Mouse (Mus musculus): ENCODE results near the gene Slc25a10.

Gene Slc25a10

GRCm38 (mm10) chr11:120539285-120540014 lies 47.8 kb downstream of the Slc25a10 start:
- peak; percentile 66 for DNase-seq (ENCODE audit: low spot score)

GRCm38 (mm10) chr11:120541907-120542306 lies 50.3 kb downstream of the Slc25a10 start:
- DNase-seq (ENCODE audit: low spot score), result peak; percentile 45

- no peak for DNase-seq (ENCODE audit: low spot score)
These were observed 50.7 kb downstream of the Slc25a10 start for GRCm38 (mm10) chr11:120542376-120542775.

GRCm38 (mm10) chr11:120545964-120546363 lies 54.3 kb downstream of the Slc25a10 start:
- DNase-seq (ENCODE audit: low spot score), result no peak

GRCm38 (mm10) chr11:120547469-120547868 lies 55.8 kb downstream of the Slc25a10 start:
- no peak for DNase-seq (ENCODE audit: low spot score)

GRCm38 (mm10) chr11:120548214-120548613 lies 56.6 kb downstream of the Slc25a10 start:
- DNase-seq (ENCODE audit: low spot score), result no peak

GRCm38 (mm10) chr11:120548786-120549167 lies 57.1 kb downstream of the Slc25a10 start:
- DNase-seq (ENCODE audit: low spot score), result no peak

Data from retina, embryonic 14.5 days (tissue).